Mouse (Mus musculus): ENCODE measurements around the gene Med10. TPM values are rescaled to one million over a fixed set of nuclear protein-coding genes. Genes with fewer than 3 reads are reported as not detected.

The Med10 gene
- 52.2 and 52.3 TPM in 2 replicates for total RNA-seq (2015)
- total RNA-seq (2017): 67.8 and 102 TPM in 2 replicates

DNA sequence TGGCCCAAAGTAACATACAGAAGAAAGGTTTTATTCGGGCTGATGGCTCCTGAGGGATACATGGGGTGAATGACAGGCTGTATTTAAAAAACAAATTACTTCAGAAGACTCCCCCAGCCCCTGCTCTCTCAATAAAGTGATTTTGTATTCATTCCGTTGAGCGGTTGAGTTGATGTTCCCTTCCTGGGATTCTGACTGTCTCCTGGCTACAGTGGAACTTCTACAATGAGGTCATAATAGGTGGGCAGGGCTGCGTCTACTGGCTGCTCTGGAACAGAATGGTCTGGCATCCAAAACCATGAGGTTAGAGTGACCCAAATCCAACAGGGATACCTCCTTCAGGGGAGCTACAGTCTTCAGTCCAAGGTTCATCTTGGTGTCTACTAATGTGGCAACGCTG is at the start of gene Med10:
Med10 (plus strand) TSS at position 301 of the 400 bp plus-strand sequence.
- ATAC-seq (ENCODE audit: poor library complexity, severe bottlenecking): no peak

DNA sequence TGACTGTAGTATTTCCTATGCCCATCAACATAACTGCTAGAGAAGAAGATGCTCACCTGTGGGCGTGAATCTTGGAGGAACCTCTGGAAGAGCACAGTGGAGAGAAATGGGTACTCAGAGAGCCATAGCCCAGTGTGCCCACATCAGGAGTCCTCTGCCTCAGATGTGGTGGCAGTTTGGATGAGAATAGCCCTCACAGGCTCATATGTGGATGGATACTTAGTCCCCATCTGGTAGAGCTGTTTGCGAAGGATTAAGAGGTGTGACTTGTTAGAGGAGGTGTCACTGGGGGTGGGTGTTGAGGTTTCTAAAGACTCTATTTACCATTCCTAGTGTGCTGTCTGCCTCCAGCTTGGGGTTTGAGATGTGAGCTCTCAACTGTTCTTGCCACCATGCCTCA is 49.3 kb upstream of the Med10 start:
- no peak for ATAC-seq (ENCODE audit: poor library complexity, severe bottlenecking)

DNA sequence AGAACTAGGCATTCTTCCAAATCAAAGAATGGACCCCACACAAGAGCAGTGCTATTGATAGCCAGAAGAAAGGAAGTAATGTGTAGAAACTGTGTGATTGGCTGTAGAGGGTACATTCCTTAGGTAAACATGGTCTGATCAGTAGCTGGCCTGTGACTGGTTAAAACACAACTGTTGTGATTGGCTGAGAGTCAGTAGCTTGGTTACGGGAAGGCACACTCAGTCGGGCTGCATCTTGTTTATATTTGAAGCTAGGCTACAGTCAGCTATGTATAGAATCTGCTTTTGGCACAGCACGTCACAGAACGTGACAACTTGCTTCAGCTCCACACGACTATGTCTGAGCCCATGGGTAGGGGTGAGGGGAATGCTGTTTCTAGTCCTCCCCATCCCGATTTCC is 43.2 kb upstream of the Med10 start:
- no peak for ATAC-seq (ENCODE audit: poor library complexity, severe bottlenecking)

DNA sequence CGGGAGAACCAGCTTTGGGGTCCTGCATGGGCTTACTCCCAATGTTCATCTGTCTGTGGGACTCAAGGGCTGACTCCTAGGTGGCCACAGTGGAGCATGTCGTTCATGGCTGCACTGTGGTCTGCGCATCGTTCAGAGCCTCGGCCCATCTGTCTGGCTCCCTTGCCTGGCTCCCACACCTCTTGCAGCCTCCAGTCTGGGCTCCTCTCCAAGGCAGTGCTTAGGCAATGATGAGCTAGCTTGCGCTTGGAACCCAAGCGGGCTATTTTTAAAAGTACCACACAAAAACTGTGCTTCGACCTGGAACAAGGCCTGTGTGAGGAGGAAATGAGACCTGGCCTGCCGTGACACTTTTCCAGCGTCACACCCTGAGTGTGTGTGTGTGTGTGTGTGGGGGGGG is 40.8 kb upstream of the Med10 start:
- ATAC-seq (ENCODE audit: poor library complexity, severe bottlenecking): no peak

DNA sequence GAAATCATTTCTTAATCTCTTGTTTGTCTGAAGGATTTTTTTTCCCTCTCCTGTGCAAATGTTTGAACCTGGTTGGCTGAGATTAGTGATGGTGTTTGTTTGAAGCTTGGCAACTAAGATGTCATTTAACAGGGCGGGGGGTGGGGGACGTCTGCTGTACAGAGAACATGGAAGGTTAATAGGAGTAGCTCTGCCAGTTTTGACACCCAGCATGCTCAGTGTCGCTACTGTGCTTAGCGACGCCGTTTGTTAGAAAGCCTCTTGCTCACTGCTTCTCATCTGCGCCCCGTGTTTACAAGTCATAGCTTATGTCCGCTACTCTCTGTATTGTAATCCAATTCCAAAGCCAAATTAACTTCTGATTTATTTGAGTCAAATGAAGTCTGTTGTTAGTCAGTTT is 37.5 kb upstream of the Med10 start:
- ATAC-seq (ENCODE audit: poor library complexity, severe bottlenecking): no peak

DNA sequence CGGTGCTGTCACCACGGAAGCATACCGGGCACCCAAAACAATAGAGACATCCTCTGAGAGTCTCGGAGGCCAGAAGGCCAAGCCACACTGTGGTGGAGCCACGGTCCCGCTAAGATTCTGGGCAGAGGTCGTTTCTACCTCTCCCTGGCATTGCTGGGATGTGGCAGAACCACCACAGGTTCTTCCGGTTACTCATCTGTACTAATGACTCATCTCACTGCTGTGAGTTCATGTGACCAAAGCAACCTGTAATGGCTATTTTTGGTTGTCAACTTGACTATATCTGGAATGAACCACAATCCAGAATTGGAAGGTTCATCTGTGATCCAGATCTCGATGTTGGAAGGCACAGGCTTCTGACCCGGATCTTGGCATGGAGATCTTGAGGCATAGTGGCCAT is 34.0 kb upstream of the Med10 start:
- ATAC-seq (ENCODE audit: poor library complexity, severe bottlenecking): no peak

DNA sequence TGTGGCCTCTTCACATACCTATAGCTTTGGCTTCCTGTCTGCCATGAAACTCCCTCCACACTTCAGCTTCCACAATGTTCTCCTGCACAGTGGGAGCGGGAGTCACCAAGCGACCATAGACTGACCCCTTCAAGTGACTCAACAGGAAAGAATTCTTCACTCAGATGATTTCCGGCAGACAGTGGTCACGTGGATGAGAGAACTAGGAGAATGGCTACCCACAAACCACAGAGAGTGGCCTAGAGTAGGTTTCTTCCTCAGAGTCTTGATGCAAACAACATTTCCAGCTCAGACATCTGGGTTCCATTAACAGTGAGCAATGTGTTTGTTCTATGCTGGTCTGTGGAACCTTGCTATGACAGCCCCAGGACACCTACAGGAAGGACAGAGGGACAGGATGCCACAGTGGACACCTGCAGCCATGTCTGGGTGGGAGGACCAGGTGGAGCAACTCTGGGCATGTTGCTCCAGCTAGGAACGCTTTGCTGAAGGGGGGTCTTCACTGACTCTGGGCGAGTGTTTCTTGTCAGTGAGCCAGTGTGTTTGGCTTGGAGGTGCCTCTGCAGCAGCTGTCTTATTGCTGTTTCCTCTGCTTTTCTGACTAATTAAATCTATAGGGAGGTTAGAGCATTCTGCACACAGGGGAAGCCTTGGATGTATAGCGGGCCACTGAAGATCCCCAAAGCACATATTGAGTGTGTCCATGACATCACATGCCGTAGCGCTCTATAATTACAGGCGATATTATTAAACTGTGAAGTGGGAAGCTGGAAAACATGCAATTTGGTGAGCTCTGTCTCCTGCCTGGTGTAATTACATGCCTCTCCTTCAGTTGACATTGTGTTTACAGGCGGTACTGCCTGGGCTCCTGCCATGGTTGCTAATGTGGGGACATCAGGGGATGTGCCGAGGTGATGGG is 31.4 kb upstream of the Med10 start:
- ATAC-seq (ENCODE audit: poor library complexity, severe bottlenecking): no peak

DNA sequence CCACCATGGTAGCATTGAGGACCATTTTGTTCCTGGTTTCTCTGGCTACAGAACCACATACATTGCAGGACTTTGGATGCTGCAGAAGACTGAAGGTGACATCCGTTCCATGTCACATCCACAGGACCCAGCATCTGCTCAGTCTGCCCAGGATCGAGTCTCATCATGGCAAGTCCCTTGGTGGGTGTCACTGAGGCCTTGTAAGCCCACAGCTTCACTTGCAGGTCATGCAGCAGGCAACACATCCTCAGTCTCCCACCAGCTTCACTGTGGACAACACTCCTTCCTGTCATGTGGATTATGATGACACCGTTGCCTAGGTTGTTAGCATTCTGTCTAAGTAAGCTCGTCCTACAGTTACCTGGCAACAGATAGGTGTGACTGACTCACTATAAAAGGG is 29.8 kb upstream of the Med10 start:
- no peak for ATAC-seq (ENCODE audit: poor library complexity, severe bottlenecking)

DNA sequence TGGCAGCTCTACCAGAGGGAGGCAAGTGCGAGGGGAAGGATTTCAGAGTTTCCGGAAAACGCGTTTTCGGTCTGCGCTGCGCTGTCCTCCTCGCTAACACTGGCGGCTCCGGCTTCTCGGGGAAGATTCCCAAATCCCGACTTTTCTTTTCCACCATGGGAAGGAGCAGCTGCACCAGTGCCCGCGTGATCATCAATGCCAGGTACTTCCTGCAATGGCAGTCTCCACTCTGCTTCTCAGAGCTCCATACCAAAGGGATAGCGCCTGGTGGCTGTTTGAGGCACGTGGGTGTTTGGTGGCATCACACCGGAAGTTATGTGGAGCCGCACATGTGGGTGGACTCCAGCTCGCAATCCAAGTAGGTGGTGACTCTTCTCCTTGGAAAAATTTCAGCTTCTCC is 24.0 kb upstream of the Med10 start:
- ATAC-seq (ENCODE audit: poor library complexity, severe bottlenecking): no peak

DNA sequence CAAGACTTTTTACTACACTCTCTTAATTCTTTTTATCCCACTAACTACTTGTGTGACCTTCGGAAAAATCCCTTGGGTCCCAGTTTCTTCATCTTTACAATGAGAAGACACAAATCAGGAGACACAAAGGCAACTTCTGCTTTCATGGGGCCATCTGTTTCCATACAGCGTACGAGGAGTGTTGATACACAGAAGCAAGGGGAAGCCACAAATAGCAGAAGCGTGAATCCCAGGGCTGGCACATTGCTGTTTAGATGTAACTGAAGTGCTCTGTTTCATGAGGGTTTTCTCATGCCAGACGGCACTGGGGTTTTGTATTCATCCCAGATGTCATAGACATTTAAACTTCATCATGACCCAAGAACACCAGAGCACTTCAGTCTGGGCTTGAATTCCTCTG is 13.5 kb upstream of the Med10 start:
- peak; percentile 87 for ATAC-seq (ENCODE audit: poor library complexity, severe bottlenecking)

DNA sequence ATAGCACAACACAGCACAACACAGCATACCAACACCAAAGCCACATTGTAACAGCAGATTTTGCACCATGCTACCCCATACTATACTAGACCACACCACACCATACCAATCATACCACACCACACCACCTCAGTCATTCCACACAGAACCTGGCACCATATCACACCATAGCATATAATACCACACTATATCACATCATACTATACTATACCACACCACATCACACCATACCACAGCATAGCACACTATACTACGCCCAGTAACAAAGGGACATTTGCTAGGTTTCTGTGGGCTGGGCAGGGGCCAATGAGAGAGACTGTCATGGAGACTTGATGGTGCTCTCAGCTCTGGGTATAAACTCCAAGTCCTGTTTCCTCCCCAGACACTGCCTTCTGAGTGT is 10.4 kb upstream of the Med10 start:
- ATAC-seq (ENCODE audit: poor library complexity, severe bottlenecking): no peak

DNA sequence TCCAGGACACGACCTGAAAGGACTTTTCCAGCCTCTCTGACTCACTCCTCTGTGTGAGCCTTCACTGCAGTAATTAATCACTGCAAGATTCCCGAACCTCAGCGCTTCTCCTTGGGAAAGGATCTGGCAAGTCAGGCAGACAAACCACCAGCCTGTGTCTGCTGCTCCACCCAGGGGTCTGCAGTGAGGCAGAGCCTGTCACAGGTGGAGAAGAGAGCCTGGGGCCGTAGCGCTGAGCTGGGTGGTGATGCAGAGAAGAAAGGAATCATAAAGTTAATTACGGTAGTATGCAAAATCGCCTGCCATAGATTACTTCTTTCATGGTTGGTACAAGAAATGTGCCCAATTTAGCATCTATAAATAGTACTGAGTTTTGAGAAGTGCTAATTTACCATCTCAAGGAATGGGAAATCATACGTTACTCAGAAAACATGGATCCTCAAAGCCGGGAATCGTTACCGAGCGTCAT is 9.6 kb upstream of the Med10 start:
- ATAC-seq (ENCODE audit: poor library complexity, severe bottlenecking): no peak

DNA sequence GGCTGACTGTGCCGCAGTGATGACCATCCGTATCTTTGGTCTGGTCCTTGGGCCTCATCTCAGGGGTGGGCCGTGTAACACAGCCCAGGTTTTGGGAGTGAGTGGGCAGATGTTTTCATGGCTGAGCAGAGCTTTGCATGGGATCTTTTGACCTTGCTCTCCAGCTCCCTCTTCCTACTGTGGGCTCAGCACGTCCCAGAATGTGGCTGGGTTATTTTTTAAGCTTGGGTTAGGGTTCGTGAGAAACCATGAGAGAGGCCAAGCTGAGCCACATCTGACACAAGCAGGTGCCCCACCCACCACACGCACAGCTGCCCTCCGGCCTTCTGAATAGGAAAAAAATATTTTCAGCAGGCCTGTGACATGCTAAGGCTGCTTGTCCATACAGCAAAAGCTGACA is 7.4 kb upstream of the Med10 start:
- no peak for ATAC-seq (ENCODE audit: poor library complexity, severe bottlenecking)

DNA sequence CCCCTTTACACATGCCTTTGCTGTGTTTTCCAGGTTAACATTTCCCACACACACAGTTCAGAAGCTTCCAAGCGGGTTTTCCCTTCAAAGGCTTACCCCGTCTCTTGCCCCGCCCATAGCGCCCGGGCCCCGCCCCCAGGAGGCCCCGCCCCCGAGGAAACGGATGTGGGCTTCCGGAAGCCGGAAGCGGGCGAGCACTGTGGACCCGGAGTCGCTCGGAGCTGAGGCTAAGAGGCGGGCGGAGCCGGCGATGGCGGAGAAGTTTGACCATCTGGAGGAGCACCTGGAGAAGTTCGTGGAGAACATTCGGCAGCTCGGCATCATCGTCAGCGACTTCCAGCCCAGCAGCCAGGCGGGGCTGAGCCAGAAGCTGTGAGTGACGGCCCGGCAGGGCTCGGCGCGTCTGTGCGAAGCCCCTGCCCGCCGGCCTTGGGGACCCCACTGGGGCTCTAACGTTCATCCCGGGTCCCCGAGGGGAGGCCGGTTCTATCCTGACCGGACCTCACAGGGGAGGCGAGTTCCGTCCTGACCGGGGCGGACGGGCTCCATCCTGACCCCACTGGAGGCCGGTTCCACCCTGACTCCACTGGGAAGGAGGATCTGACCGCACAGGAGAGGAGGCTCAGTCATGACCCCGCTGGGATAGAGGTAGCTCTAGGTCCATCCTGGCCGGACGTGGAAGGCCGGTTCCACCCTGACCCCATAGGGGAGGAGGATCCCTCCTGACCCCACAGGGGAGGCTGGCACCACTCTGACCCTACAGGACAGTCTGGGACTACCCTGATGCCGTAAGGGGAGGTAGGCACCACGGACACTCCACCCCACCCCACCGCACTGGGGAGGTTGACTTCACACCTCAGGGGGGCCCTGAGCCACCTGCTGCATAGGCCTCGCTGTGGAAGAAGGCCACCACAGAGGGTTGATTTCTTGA is 7.8 kb downstream of the Med10 start:
- peak; percentile 89 for ATAC-seq (ENCODE audit: poor library complexity, severe bottlenecking)

DNA sequence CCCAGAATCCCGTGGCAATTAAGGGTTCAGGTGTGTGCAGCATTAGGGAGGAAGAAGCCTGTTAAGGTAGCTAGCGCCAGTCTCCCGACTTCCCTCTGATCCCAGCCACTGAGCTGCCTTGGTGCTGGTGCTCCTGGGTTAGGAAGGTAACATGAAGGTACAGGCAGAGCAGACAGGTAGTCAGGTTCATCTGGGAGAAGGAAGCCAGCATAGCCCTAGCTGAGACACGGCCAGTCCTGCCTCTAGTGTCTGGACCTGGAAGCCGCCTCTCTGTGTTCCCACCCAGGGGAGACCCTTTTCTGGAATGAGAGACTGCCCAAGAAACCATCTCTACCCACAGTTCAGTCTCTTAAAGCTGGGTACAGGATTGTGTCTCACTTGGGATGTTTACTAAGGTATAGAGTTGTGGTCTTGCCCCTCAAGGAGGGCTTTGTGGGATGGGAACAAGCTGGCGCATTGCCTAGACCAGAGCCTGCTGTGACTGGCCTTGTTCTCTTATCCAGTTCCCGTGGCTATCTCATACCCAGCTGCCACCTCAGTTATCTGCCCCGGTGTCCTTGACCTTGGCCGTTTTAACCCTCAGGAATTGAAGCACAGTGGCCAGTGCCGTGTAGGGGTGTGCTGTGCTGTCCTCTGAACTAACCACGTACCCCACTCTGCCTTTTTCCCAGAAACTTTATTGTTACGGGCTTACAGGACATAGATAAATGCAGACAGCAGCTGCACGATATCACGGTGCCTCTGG is 8.9 kb downstream of the Med10 start:
- no peak for ATAC-seq (ENCODE audit: poor library complexity, severe bottlenecking)

DNA sequence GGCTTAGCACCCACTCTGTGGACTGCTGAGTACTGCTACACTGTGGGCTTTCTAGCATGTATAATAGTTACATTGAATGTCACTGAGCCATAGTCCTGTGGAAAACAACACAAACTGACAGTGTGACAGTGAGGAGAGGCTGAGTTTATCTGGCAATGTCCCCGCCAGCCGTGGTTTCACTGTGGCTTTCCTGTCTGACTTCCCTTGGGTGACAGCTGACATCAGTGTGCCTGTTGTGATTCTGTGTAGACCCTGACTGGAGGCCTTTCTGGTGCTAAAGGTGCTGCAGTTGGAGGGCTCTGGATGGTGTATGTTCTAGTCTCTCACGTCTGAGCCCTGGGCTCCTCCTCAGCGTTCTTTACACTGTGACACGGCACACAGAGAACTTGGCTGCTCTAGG is 11.7 kb downstream of the Med10 start:
- no peak for ATAC-seq (ENCODE audit: poor library complexity, severe bottlenecking)

DNA sequence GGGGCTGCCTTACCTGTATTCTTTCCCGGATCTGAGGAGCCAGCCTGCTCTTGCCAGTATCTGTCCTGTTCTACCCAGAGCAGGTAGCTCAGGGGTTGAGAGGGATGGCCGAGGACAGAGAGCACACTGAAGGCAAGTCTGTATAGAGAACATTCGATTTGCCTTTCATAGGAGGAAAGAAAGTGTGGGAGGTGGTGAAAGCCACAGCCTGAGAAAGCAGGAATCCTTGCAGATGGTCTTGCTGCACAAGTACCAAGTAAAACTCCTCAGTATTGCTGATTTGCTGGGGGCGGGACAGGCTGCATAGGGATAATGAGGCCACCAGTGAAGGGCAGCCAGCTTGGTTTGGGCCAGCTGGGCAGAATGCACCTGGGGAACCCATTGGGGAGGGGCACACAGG is 16.1 kb downstream of the Med10 start:
- ATAC-seq (ENCODE audit: poor library complexity, severe bottlenecking): no peak

DNA sequence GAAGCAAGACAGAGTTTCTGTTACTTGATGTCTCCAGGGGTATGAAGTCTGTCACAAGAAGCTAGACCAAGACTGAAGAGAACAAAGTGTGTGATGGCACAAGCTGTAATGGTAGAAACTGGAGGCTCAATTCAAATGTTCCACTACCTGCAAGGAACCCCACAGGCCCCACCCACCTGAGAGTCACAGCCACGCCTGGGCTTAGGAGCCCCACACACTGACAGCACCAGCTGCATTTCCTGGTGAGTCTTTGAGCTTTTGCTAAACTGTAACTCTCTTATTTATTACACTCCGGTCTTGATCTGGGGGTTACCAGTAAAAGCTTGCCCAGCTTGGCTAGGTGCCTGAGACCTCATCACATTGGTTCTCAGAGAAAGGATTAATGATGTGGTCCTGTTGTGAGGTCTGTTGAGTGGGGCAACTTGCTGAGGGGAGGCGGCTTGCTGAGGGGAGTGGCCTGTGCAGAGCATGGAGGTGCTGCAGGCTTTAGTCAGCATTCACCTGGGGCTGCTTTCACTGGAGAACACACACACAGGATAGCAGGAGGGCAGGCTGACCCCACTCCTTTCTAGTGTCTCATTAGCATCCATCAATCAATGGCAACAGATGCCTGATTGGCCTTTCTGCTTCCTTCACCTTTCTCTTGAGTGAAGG is 19.1 kb downstream of the Med10 start:
- ATAC-seq (ENCODE audit: poor library complexity, severe bottlenecking): no peak

DNA sequence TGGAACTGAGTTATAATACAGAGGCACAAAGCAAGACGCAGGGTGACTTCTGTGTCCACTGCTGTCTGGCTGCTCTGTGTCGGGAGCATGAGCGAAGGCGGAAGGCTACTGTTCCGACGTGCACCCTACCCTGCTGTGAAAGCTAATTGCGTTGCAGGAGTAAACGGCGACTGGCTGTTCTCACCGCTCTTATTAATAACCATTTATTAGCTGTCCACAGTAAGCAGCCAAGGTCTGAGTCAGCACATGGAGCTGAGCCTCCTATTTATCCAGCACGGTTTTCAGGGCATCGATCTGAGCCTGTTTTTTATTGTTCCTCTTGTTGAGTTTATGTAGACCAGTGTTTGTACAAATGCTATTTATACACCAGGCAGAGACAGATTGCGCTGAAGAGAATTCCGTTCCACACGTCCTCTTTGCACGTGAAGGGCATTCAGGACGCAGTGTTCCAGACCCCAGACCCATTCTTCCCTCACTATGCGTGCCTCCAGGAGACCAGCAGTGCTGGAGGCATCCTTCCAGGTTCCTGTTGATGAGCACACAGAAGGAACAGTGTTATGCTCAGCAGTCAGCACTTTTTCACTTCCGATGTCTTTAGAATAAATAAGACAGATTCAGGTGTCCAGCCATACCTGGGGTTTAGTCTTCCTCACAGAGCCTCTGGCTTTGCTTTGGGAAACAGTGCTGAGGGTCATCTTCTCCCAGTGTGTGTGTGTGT is 21.9 kb downstream of the Med10 start:
- no peak for ATAC-seq (ENCODE audit: poor library complexity, severe bottlenecking)
